Mouse (Mus musculus): Measurements from ENCODE around the gene Spns1.

Spns1 gene

DNA sequence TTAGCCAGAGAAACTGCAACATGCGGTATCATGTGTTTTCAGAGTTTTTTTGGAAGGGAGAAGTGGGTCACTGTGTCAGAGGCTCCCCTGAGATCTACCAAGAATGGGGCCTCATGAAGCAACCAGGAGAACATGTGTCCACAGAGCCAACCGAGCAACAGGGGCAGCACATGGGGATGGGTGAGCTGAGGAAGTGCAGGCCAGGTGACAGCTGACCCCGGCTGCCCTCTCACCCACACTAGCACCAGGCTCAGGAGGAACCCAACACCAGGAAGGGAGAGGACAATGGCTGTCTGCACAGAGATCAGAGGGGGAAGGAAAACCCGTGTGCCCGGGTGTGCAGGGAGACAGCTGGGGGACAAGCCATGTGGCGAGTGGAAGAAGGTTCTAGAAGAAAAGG, 2.7 kb downstream of the Spns1 start:
- CTCF ChIA-PET, result no interaction called here

DNA sequence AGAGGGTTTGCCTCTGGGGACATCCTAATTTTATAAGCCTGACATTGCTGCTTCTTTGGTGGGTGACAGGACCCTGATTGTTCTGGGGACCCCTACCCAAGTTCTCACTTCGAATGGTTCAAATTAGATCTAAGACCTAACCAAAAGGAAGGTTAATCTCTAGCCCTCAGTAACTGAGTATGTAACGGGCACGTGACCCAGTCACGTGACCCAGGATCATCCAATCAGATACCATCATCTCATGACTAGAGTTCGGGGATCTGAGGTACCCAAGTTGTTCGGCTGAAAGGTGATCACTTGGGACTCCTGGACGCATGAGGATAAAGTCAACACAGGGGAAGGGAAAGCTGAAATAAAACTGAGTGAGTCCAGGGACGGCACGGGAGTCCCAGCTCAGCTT, 4.2 kb downstream of the Spns1 start:
- CTCF ChIA-PET, result interaction anchor here (0.6 kb wide), 1 partner anchor 287 kb away, joined by 8 read pairs; no protein-coding TSS in a partner anchor

DNA sequence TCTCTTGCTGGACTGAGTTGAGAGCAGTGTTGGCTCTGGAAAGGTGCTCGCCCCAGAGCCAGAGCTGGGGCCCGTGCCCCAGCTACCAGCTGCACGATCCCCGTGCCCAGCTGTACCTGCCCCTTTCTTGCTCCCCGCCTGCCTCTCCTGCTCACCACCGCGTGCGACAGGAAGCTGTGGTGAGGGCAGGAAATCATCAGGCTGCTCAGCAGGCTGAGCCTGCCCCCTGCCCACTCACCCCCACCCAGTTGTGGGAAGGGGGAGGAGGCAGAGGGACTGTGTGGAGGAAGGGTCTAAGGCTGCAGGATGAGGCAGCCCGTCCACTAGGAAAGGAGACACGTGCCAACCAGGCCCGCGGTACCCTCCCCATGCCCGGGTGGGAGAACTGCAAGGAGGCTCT, 7.9 kb downstream of the Spns1 start, which contains the start of gene Lat:
TSS of gene Lat (minus strand) at position 178 of the 400 bp plus-strand sequence.
- CTCF ChIA-PET, result no interaction called here

DNA sequence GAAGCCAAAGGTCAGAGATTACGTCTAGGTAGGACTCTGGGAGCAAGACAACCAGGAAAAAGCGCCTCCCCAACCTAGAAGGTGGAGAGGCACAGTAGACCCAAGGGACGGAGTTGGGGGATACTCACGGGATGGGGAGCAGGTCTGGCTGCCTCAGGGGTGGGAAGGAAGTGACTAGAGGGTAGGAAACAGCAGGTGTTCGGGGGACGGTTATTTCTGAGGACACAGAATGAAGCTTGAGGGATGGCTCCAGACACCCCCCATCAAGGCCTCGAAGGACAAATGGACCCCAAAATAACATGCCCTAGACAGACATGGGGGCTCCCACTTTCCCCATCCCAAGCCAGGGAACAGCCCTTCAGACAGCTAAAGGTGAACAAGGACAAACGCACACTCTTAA, 8.9 kb downstream of the Spns1 start:
- CTCF ChIA-PET, result no interaction called here

DNA sequence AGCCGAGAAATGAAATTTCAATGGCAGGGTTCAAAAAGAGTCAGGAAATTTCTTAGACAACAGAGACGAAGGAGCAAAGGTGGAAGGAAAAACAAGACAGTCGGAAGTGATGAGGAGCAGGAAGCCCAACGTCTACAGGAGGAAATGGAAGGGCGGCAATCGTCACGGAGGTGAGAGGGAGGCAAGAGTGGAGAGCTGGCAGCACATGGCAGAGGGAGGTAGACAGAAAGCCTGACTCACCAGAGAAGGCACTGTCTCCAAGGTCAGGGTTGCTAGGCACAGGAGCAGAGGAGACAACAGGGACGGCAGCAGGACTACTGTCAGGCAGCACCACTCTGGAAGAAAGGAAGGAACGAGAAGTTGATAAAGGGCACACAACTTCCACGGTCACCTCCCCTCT, 9.6 kb downstream of the Spns1 start:
- CTCF ChIA-PET, result no interaction called here

DNA sequence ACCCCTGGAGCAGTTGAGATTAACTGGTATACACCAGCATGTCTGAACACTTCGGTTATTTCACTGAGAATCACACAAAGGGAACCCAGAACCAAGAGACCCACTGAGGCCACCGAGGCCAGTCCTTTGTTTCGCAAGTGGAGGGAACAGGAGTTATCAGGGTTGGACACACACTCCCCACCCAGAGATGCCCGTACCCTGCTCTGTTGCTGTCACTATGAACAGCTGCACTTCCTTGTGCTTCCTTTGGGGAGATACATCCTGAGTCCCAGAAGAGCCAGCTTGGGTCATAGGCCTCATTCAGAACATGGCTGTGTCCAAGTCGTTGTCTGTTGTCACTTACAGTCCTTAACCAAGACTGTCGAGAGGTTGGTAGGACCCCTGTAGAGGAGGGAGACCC, 14.2 kb downstream of the Spns1 start:
- CTCF ChIA-PET, result no interaction called here

DNA sequence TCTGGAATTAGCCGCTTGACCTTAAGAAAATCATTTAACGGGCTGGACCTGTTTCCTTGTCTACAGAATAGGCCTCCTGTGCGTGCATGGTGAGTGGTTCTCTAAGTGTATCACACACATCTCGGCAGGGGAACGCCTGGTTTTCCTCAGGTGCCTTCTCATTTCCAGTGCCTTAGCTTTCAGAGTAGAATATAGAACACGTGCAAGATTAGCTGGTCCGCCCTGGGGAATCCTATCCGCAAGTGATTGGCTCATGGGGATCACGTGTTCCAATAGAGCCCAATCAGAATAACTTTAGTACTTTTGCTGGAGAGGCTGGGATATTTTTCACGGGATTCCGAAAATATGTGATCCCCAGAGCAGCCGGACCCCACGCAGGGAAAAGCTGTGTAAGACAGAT, 18.2 kb downstream of the Spns1 start:
- CTCF ChIA-PET, result interaction anchor here (1.1 kb wide), 1 partner anchor 11 kb away, joined by 3 read pairs; no protein-coding TSS in a partner anchor

DNA sequence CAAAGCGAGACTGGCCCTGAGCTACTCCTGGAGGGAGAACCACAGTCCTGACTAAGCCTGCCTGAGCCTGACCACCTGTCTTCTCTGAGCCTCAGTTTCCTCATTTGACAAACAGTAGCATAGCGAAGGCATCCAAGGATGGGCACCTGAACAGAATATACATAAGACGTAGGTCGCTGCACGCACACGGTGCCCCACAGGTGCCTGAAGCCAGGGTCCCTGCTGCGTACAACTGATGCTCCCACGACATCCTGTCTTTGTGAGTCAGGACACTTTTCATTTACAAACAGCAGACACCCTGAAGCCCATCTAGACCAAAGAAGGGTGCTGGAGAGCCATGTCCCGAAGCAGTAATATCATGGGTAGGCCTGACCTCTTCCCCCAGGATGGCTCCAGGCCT, 18.8 kb downstream of the Spns1 start:
- CTCF ChIA-PET, result interaction anchor here (0.7 kb wide), 1 partner anchor 116 kb away, joined by 4 read pairs; no protein-coding TSS in a partner anchor

DNA sequence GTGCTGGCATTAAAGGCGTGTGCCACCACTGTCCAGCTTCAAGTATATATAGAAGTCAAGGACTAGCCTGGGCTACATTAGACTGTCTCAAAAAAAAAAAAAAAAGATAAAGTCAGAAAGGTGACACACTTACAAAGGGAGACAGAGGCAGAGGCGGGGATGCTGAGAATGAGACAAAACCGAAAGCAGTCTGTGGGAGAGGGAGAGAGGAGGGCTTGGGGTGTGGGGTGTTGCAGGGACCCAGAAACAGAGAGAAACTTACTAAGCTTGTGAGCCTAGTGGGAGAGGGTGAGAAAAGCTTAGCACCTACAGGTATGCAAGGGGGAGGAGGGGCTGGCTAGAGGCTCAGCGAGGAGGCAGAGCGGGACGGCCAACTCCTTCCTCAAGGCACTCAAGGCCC, 19.4 kb downstream of the Spns1 start:
- CTCF ChIA-PET, result interaction anchor here (0.7 kb wide), 1 partner anchor 116 kb away, joined by 4 read pairs; no protein-coding TSS in a partner anchor

DNA sequence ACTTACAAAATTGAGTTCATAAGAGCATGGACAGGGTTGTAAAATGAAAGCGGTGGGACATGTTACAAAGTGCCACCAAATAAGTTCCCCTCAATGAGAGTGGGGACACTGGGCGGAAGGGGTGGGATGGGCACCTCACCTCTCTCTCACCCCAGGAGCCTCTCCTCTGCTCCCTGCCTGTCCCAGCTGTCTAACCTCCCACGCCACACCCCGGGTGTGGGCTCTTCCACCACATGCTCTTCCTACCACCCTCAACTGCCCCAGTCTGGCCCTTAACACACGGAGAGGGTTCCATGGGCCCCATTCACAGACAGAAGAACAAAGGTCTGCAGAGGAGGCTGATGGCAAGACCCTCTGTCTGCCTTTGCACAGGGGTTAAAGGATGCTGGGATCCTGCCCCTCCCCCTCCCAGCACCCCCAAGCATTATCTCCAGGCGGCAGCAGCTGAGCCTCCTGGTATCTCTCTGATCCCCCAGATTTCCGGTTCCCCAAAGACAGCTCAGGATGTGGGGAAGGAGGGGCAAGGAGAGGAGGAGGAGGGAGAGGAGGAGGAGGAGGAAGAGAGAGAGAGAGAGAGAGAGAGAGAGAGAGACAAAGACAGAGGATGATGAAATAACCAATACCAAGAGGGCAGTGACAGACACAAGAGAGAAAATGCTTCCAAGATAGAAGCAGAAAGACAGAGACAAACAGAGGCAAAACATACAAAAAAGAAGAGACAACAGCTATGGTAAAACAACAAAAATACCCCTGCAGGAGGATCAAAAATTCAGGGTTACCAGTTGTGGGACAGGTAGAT, 20.3 kb downstream of the Spns1 start:
- CTCF ChIA-PET, result no interaction called here

DNA sequence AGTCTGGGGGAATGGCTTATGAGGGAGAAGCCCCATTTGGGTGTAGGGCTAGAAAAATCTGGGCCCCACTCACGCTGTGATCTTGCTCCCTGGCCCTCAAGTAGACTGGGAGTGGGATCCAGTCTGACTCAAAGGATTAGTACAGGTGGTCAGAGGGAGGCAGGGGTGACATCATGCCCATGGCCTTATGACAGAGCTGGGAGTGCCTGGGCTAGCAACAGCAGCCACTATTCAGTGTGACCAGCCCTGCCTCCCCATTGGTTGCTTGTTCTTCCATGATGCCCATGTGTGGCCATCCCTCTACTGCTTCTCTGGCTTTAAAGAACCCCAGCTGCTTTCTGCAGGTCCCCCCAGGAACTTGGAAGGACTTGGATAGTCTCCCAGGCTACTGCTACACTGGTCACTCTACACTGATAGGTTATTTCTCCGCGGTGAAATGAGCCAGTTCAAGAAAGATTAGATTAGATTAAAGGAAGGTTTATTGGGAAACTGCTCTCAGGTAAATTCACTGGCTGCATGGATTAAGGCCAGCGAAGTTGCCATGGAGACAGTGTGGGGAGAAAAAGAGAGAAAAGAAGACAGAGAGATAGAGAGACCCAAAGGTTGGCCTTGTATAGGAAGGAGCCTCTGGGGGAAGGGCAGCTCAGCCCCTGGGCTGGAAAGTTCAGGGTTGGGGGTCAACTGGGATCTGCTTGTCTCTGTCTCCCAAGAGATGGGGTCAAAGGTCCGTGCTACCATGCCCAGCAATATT, 21.2 kb downstream of the Spns1 start:
- CTCF ChIA-PET, result interaction anchor here (0.5 to 0.7 kb wide), 2 partner anchors 103 to 110 kb away, joined by 3 read pairs; no protein-coding TSS in a partner anchor

DNA sequence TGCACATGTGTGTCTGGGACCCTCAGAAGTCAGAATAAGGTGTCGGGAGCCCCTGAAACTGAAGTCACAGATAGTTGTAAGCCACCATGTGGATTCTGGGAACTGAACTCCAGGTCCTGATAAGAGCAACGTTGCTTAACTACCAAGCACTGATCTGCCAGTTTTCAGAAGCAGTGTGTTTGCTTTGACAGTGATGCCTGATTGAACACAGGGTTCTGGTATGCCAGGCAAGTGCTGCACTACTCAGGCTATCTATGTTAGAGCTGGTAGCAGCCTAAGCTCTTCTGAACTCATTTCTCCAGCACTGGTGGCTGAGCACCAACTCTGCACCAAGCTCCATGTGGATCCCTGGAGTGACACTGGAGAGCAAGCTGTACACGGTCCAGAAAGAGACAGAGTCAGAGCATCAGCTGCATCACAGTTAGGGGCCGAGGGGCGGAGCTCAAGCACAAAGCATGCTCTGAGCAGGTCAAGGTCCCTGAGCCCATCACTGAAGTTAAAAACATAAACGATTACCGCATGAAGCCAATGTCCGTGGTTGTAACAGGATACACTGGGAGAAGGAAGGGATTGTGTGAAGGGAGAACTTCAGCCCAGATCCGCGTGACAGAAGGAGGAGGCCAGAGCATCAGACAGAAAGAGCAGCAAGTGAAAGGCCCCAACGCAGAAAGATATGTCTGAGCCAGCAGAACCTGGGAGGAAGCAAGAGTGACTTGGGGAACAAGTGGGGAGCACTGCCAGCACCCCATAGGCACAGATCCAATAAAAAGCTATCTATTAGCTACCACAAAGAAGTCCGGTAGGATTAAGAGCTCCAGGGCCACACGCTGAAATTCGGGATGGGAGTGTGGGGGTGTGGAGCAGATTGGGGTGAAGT, 22.3 kb downstream of the Spns1 start:
- CTCF ChIA-PET, result interaction anchor here (0.6 to 0.7 kb wide), 3 partner anchors 82 to 971 kb away, joined by 3 to 4 read pairs (median 3); no protein-coding TSS in a partner anchor

DNA sequence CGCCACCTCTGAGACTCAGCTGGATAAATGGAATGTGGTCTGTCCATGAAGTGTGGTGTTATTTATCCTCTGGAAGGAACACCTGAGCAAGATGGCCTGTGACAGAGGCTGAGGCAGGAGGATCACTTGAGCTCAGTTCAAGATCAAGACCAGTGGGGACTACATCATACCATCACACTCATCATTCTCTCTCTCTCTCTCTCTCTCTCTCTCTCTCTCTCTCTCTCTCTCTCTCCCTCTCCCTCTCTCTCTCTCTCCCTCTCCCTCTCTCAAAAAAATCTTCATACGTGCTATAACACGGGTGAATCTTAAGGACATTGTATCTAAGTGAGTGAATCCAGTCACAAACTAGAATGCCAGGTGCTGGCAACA, 23.3 kb downstream of the Spns1 start:
- CTCF ChIA-PET, result interaction anchor here (0.7 kb wide), 2 partner anchors 13 to 972 kb away, joined by 3 to 4 read pairs; no protein-coding TSS in a partner anchor

DNA sequence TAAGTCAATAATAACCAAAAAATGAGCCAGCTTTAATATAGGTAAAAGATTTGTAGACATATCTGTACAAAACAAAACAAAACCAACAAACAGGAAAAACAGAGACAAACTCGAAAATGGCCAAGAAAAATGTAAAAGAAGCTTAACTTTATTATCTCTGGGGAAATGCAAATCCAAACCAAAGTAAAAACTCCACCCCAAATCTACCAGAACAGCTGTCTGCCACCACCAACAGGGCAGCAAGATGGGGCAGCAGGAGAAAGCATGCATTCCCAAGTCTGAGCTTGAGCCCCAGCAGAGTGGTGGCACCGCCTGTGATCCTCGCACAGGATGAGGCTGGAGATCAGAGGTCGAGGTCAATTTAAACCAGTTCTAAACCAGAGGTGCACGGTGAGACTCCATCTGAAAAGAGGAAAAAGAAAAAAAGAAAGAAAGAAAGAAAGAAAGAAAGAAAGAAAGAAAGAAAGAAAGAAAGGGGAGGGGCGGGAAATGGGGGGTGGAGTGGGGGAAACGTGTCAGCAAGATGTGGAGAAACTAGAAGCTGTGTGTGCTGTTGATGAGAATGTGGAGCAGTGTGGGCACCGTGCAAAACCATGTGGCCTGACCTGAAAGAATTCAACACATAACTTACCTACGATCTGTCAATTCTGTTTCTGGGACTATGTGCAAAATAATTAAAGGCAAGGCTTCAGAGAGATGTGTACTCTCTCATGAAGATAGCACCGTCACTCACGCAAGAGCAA, 23.8 kb downstream of the Spns1 start:
- CTCF ChIA-PET, result interaction anchor here (0.7 kb wide), 1 partner anchor 13 kb away, joined by 3 read pairs; no protein-coding TSS in a partner anchor

DNA sequence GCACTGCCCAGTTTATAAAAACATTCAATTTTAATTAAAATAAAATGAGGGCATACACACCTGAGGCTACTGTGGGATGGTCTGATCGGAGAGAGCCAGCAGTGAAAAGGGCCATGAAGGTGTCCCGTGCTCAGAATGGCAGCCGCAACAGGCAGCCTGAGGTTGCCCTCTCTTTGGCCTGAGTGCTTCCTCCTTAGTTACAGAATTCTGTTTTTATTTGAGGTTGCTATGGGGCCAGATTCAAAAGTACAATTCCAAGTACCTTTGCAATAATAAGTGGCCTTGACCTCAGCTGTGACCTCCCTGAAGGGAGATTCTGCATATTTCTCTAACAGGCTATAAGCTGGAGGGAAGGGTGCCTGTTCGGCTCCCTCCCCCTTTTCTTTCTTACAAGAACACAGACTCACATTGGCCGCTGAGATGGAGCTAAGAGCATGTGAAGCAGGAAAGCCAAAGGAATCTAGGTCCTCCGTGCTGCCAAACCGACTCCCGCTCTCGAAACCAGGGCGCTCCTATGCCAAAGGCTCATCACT, 25.8 kb downstream of the Spns1 start:
- CTCF ChIA-PET, result no interaction called here

DNA sequence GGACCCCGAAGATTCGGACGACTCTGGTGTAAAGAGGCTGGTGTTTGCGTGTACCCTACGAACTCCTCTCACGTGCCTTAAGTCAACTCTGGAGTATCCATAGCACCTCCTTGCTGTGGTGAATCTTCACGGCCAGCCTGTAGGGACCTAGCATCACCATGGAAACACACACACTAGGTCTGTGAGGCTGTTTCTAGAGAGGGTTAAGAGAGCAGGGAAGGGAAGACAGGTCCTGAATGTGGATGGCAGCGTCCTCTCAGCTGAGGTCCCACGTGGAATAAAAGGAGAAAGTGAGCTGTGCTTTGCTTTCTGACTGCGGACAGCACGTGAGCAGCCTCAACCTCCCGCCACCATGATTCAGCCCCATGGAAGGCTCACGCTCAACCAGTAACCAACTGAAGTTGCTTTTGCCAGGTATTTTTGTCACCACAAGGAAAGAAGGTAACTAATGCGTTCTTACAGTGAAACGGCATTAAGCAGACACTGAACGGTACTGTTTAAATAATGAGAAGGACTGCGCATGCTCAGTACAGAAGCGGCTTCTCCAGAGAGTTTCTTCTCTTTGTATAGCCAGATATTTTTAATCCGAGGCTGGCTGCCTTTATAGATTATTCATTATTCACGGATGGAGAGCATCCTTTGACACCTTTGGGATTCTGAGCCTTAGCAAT, 26.4 kb downstream of the Spns1 start:
- CTCF ChIA-PET, result no interaction called here

DNA sequence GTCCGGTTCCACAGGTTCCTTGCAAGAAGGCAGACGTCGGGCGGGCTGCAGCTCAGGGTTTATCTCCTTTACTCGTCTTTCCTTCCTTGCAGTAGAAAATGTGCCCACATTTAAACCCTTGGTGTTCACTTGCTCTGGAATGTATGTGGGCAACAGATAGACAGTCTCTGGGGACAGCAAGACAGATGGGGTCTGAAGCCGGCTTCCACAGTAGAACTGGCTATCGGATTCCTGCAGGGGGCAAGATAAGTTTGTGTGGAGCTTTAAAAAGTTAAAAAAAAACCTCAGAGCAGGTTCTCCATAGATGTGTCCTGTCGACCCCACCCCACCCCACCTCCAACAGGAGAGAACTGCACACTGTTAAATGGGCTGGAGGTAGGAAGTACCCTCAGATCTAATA, 29.0 kb downstream of the Spns1 start:
- CTCF ChIA-PET, result interaction anchor here (1.0 kb wide), 1 partner anchor 11 kb away, joined by 3 read pairs; no protein-coding TSS in a partner anchor

DNA sequence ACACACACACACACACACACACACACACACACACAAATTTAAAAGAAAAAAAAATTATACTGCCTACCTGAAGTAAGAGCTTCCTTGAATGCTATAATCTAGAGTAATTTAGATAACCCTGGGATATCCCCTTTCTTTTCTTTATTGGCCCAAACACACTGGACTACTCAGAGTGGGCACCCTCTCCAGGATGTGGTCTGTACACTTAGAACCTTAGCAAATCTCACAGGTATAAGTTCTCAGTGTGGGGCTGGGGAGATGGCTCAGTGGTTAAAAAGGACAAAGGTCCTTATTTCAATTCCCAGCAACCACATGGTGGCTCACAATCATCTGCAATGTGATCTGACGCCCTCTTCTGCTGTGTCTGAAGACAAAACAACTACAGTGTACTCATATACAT, 30.2 kb downstream of the Spns1 start:
- CTCF ChIA-PET, result interaction anchor here (0.6 kb wide), 1 partner anchor 26 kb away, joined by 11 read pairs; no protein-coding TSS in a partner anchor

DNA sequence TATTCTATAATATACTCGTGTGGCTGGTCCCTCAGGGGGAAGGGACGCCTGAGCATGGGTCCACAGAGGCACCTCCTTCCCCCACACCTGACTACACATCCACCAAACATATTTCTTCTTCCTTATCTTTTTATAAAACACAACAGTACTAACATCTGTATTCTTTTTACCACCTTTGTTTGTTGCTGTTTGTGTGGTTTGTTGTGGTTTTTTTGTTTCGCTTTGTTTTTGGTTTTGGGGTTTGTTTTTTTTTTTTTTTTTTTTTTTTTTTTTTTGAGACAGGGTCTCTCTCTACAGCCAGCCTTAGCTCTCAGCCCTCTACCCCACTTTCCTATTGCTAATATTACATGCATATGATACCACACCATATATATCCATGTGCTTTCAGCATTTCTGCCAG, 31.3 kb downstream of the Spns1 start:
- CTCF ChIA-PET, result no interaction called here

DNA sequence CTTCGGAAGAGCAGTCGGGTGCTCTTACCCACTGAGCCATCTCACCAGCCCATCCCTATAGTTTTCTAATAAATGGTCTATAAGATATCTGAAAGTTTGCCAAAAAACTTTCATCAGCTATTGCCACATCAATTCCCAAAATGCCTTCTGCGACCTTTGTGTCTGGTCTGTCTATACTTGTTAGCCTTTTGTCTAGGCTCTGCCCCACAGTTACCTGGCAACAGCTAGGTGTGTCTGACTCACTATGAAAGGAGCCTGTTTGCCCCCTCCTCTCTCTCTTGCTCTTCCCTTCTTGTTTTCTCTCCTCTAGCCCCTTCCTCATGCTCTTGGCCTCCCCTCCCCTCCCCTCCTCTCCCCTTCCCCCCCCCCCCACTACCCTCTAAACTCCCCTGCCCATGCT, 31.7 kb downstream of the Spns1 start:
- CTCF ChIA-PET, result no interaction called here

Measured in spleen, embryonic (tissue).